Mouse (Mus musculus) kidney, embryonic 14.5 days (tissue): ENCODE measurements around the gene Tmem59. TPM values are rescaled to one million over a fixed set of nuclear protein-coding genes. Genes with fewer than 3 reads are reported as not detected.

Experiments
- ATAC-seq: fragments of 200-750 bp; cut with Nextera tagmentation; 2 replicates; pipeline ENCODE4 v1.8.0; 2017; ENCODE audit warnings: moderate number of reproducible peaks, mild to moderate bottlenecking, moderate TSS enrichment, moderate library complexity; ENCODE audit not compliant: low FRiP score, low TSS enrichment
- H3K27ac ChIP-seq: fragments of 300-500 bp; sonication (generic); 2 replicates; pipeline ENCODE4 v1.5.1; 2014; ENCODE audit warnings: low read depth, mild to moderate bottlenecking, low read length, moderate library complexity, mixed read lengths
- H3K27me3 ChIP-seq: fragments of 300-500 bp; sonication (generic); 2 replicates; pipeline ENCODE4 v1.6.1; 2014; ENCODE audit warnings: mild to moderate bottlenecking, low read length; ENCODE audit not compliant: control insufficient read depth, insufficient read depth
- H3K36me3 ChIP-seq: fragments of 300-500 bp; sonication (generic); 2 replicates; pipeline ENCODE4 v1.6.1; 2014; ENCODE audit warnings: low read length, mixed read lengths; ENCODE audit not compliant: control insufficient read depth, insufficient read depth
- H3K4me1 ChIP-seq: fragments of 300-500 bp; sonication (generic); 2 replicates; pipeline ENCODE4 v1.6.1; 2014; ENCODE audit warnings: low read length, mixed read lengths; ENCODE audit not compliant: control insufficient read depth, insufficient read depth
- H3K4me2 ChIP-seq: fragments of 300-500 bp; sonication (generic); replicated peaks from 2 replicates; pipeline ENCODE4 v1.6.1; 2014; ENCODE audit warnings: low read depth, mild to moderate bottlenecking, low read length
- H3K4me3 ChIP-seq: fragments of 300-500 bp; sonication (generic); 2 replicates; pipeline ENCODE4 v1.5.1; 2014; ENCODE audit warnings: mild to moderate bottlenecking, low read length
- H3K9ac ChIP-seq: fragments of 300-500 bp; sonication (generic); 2 replicates; pipeline ENCODE4 v1.6.1; 2014; ENCODE audit warnings: low read depth, mild to moderate bottlenecking, low read length, moderate library complexity
- H3K9me3 ChIP-seq: fragments of 300-500 bp; sonication (generic); 2 replicates; pipeline ENCODE4 v1.6.1; 2016; ENCODE audit warnings: low read length; ENCODE audit not compliant: control insufficient read depth
- WGBS: fragments of 180-500 bp; shearing (Covaris S2); extraction: QIAGEN DNeasy Blood & Tissue Kit; methylation state at CpG from one replicate; pipeline ENCODE4 v1.1.7; 2014; 5-methylcytosine and 5-hydroxymethylcytosine counted together
- polyA plus RNA-seq: library from polyadenylated mRNA; unstranded; fragments of >200 nt; fragmentation: Nextera tagmentation; extraction: Ambion mirVana; gene quantifications from 2 replicates; pipeline ENCODE4 v1.2.1, GENCODE M21; 2014

The Tmem59 gene
- polyA plus RNA-seq, 1 experiment from 2014 or later, result 420 TPM

DNA sequence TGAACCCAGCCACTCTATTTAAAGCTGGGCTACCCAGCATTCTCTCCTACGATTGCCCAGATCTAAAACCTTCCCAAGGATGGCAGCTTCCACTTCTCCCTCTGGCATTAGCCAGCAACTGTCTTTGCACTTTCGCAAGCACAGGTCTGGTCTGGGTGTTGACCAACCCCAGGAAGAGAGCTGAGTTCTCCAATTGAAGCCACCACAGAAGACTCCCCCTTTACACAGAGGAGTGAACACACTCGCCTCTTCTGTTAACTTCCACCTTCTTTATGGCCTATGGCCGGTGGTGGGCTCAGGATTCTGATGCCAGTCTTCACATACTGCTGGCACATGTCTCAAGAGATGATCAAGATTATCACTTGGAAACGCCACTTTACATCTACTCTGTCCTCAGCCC is 10.4 kb upstream of the Tmem59 start:
- H3K27me3 ChIP-seq, result no peaks in the 10 kb centered on the region
- no peak overlapping the region for H3K4me2 ChIP-seq
- 0 out of 2 replicates have a peak, but pooled peaks cover 3% of the 10 kb centered on the region for H3K4me1 ChIP-seq
- WGBS, result 90% methylated on average over 5 of the region's 5 CpGs
- no peak for ATAC-seq
- peaks cover 18% of the 10 kb centered on the region; the same call in 1 of the 2 replicates for H3K36me3 ChIP-seq
- H3K4me3 ChIP-seq, result no peak overlapping the region
- H3K27ac ChIP-seq, result no peak overlapping the region
- H3K9ac ChIP-seq, result no peak overlapping the region
- H3K9me3 ChIP-seq, result no peaks in the 10 kb centered on the region

DNA sequence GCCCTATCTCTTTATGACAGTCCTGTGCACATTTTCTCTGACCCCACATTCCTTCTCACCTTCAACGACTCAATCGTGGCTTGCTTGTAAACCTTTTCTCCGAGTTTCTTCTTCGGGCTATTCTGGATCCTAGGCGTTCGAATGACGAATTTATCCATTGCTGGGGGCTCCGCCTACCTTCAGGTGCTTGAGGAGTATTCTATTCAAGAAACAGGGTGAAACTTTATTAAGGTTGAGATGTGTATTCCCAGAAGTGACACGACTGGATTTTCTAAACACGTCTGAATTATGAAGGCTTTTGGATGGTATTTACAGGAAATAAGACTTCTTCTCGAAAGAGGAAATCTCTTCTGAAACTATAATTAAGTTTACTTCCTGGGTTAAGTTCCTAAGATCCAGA is 693 bp upstream of the Tmem59 start:
- H3K27ac ChIP-seq, result peak overlapping the region; percentile 98
- peak overlapping the region; percentile 86 for H3K9ac ChIP-seq
- no peak for ATAC-seq
- H3K9me3 ChIP-seq, result no peaks in the 10 kb centered on the region
- peak overlapping the region; percentile 86 for H3K4me3 ChIP-seq
- 38% methylated on average over 11 of the region's 11 CpGs for WGBS
- peak overlapping the region; percentile 66 for H3K4me2 ChIP-seq
- no peaks in the 10 kb centered on the region for H3K27me3 ChIP-seq
- H3K36me3 ChIP-seq, result peaks cover 20% of the 10 kb centered on the region; the same call in 1 of the 2 replicates
- peaks cover 19% of the 10 kb centered on the region for H3K4me1 ChIP-seq

DNA sequence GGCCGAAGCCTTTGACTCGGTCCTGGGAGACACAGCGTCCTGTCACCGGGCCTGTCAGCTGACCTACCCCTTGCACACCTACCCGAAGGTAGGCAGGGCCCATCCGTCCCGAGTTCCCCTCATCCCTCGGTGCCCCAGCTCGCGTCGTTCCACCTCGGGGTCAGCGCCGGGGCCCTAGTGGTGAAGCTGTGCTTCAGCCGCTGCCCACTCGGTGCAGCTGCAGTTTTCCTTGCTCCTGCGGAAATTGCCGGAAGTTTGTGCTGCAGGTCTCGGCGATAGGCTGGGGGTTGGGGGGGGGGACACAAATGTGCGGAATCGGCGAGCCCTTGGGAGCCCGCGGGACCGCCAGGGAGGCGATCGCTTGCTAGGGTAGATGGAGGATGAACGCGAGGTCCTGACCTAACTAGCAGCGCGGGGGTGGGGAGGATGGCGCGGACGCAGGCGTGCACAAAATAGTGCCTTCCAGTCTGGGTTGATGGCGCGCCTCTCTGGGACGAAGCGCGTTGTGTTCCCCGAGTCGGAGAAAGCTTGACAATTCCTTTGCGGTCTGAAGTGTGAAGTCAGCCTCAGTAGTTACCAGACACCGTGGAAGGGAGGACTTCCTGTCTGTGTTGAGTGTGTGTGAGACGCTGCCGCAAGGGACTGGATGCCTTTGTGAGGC is 761 bp downstream of the Tmem59 start, which contains the start of gene Tceanc2:
Tceanc2 (minus strand) TSS at position 287 of the 661 bp plus-strand sequence.
- Histone ChIP-seq H3K36me3 (peaks cover 12% of the 10 kb centered on the region; the same call in 1 of the 2 replicates), H3K4me3 (peak within 1 kb of the TSS; percentile 86), H3K4me2 (peak within 1 kb of the TSS; percentile 66), H3K9me3 (no peaks in the 10 kb centered on the region), H3K27me3 (no peaks in the 10 kb centered on the region), H3K27ac (peak within 1 kb of the TSS; percentile 98), H3K9ac (peak within 1 kb of the TSS; percentile 86), H3K4me1 (peaks cover 19% of the 10 kb centered on the region)
- under 1% methylated on average over 47 of the region's 47 CpGs for WGBS
- ATAC-seq, result peak; percentile 26

DNA sequence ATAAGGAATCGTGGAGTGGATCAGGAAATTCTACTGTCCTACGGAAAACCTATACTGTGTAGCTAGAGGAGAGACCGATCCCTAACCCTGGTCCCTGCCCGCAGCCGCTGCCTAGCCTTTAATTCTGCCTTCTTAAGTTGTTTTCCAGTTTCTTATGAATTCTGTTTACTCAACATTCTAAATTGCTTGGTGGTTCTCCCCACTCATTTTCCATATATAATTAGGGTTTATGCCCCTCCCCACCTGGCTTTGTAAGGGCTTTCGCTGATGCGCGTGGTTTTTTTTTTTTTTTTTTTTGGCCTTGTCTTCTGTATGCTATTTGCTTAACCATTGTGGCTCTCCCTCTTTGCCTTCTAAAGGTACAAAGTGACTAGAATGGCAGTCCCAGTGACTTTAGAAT is 1.4 kb downstream of the Tmem59 start:
- Histone ChIP-seq H3K9me3 (no peaks in the 10 kb centered on the region), H3K27ac (peak overlapping the region; percentile 98), H3K9ac (peak overlapping the region; percentile 86), H3K4me2 (peak overlapping the region; percentile 59), H3K4me1 (peaks cover 19% of the 10 kb centered on the region), H3K27me3 (no peaks in the 10 kb centered on the region), H3K36me3 (peaks cover 10% of the 10 kb centered on the region; the same call in 1 of the 2 replicates), H3K4me3 (peak overlapping the region; percentile 86)
- no peak for ATAC-seq
- WGBS, result 4% methylated on average over 8 of the region's 8 CpGs

DNA sequence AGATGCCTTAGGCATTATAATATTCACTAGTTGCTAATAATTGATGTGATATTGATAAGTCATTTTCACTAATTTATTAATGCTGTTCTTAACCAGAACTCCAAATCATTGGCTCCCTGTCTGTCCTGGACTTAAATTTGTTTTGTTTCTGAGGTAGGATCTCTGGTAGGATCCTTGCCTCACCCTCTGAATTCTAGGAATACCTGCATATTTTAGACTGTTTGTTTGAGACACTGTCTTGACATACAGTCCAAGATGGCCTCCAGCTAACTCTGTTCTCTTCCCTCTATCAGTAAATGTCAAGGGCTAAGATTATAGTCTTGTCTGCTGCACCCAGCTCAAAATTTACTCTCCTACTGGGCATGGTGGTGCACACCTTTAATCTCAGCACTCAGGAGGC is 2.5 kb downstream of the Tmem59 start:
- Histone ChIP-seq H3K4me1 (peaks cover 24% of the 10 kb centered on the region), H3K9me3 (no peaks in the 10 kb centered on the region), H3K4me3 (no peak overlapping the region), H3K9ac (no peak overlapping the region), H3K36me3 (peaks cover 3% of the 10 kb centered on the region; the same call in 1 of the 2 replicates), H3K4me2 (no peak overlapping the region), H3K27ac (no peak overlapping the region), H3K27me3 (no peaks in the 10 kb centered on the region)
- no peak for ATAC-seq

DNA sequence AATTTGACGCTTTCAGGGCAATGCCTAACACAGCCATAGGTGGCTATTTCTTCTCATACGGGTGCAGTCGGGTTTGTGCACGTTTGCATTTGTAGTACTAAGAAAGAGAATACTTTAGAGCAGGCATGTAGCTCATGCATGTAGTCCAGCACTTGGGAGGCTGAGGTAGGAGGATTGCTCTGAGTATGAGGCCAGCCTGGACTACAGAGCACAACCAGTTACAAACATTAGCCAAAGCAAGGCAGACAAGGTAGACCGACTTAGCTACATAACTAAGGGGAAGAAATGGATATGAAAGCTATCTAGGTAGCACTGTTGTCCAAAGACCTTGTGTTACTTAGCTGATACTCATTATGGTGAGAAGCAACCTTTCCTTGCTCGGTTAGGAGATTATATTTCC is 3.7 kb downstream of the Tmem59 start:
- Histone ChIP-seq H3K9ac (no peak overlapping the region), H3K4me3 (no peak overlapping the region), H3K27ac (no peak overlapping the region), H3K9me3 (no peaks in the 10 kb centered on the region), H3K4me2 (no peak overlapping the region), H3K36me3 (peaks cover 7% of the 10 kb centered on the region; the same call in 1 of the 2 replicates), H3K27me3 (no peaks in the 10 kb centered on the region), H3K4me1 (peaks cover 21% of the 10 kb centered on the region)
- no peak for ATAC-seq
- WGBS, result 81% methylated on average over 6 of the region's 6 CpGs

DNA sequence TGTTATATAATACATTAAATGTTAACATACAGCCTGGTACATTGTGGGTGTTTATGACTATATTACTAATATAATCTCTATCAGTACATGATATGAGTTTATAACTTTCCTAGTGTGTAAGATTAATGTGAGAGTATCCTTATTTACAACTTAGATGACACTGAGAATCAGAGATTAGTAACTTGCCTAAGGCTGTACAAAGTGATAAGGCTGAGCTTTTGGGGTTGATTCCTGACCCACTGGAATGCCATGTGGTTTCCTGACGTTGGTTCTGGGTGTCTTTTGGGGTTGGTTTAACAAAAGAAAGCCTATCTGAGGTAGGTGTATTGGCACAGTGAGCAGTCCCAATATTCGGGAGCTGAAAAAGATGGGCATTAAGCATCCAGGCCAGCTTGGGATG is 4.6 kb downstream of the Tmem59 start:
- H3K9ac ChIP-seq, result no peak overlapping the region
- ATAC-seq, result no peak
- 77% methylated on average over 2 of the region's 2 CpGs for WGBS
- no peak overlapping the region for H3K4me3 ChIP-seq
- H3K36me3 ChIP-seq, result peaks cover 15% of the 10 kb centered on the region
- no peaks in the 10 kb centered on the region for H3K27me3 ChIP-seq
- H3K9me3 ChIP-seq, result no peaks in the 10 kb centered on the region
- H3K4me2 ChIP-seq, result no peak overlapping the region
- H3K4me1 ChIP-seq, result peaks cover 14% of the 10 kb centered on the region
- no peak overlapping the region for H3K27ac ChIP-seq

DNA sequence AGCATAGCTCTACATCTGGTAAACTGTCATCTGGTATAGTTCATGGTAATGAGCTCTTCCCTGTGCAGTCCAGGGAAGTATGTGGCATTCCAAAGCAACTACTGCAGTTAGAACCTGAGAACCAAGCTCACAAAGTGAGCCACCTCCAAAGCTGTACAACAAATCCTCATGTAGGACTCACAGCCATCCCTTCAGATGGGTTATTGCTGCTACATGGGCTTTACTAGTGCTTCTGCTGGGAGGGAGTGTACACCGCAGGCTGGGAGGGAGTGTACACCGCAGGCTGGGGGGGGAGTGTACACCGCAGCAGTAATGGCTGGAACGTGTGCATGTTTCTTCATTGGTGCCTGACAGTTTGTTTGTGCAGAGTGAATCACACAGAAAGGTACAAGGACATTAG is 5.0 kb downstream of the Tmem59 start:
- no peak for ATAC-seq
- 88% methylated on average over 4 of the region's 4 CpGs for WGBS
- no peaks in the 10 kb centered on the region for H3K9me3 ChIP-seq
- H3K27me3 ChIP-seq, result no peaks in the 10 kb centered on the region
- H3K4me2 ChIP-seq, result no peak overlapping the region
- peaks cover 19% of the 10 kb centered on the region for H3K36me3 ChIP-seq
- H3K9ac ChIP-seq, result no peak overlapping the region
- peaks cover 14% of the 10 kb centered on the region for H3K4me1 ChIP-seq
- no peak overlapping the region for H3K4me3 ChIP-seq
- H3K27ac ChIP-seq, result no peak overlapping the region

DNA sequence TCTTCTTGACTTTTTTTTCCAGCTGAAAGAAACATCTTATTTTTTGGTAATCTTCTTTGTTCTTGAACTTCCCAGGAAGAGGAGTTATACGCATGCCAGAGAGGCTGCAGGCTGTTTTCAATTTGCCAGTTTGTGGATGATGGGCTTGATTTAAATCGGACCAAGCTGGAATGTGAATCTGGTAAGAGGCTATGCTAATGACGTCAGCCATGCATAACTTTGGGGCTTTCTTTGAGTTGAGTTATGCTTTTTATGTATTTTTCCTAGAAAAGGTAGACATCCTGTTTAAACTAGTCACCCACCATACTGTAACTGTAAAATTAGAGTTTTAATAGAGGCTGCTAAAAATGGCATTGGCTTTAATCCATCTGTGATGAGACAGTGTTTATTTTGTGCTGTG is 7.5 kb downstream of the Tmem59 start:
- Histone ChIP-seq H3K4me1 (peaks cover 8% of the 10 kb centered on the region), H3K36me3 (peaks cover 43% of the 10 kb centered on the region), H3K9me3 (no peaks in the 10 kb centered on the region), H3K27me3 (no peaks in the 10 kb centered on the region), H3K27ac (no peak overlapping the region), H3K4me3 (no peak overlapping the region), H3K4me2 (no peak overlapping the region), H3K9ac (no peak overlapping the region)
- 50% methylated on average over 3 of the region's 3 CpGs for WGBS
- no peak for ATAC-seq
